Mouse (Mus musculus): Measurements from ENCODE around the gene Slc25a14.

Slc25a14 gene

GRCm38 (mm10) chrX:48623379-48624053 lies at the start of gene Slc25a14:
Gene Slc25a14, plus strand, starts transcription at chrX:48623413.
- peak; percentile 65 for DNase-seq (ENCODE audit: low read depth, low spot score)

GRCm38 (mm10) chrX:48583332-48583731 lies 39.9 kb upstream of the Slc25a14 start:
- DNase-seq (ENCODE audit: low read depth, low spot score): no peak

- DNase-seq (ENCODE audit: low read depth, low spot score): no peak
Measured at GRCm38 (mm10) chrX:48593721-48594098, 29.5 kb upstream of the Slc25a14 start.

GRCm38 (mm10) chrX:48594099-48594760 lies 29.0 kb upstream of the Slc25a14 start, which contains the start of gene Zfp280c:
Gene Zfp280c, minus strand, starts transcription at chrX:48594504.
- peak; percentile 38 for DNase-seq (ENCODE audit: low read depth, low spot score)

- no peak for DNase-seq (ENCODE audit: low read depth, low spot score)
Measured at GRCm38 (mm10) chrX:48596053-48596452, 27.2 kb upstream of the Slc25a14 start.

GRCm38 (mm10) chrX:48596906-48597305 lies 26.3 kb upstream of the Slc25a14 start:
- DNase-seq (ENCODE audit: low read depth, low spot score): no peak

GRCm38 (mm10) chrX:48604872-48605271 lies 18.3 kb upstream of the Slc25a14 start:
- DNase-seq (ENCODE audit: low read depth, low spot score): no peak

- DNase-seq (ENCODE audit: low read depth, low spot score): no peak
Measured at GRCm38 (mm10) chrX:48623049-48623378, 199 bp upstream of the Slc25a14 start.

- DNase-seq (ENCODE audit: low read depth, low spot score): no peak
Measured at GRCm38 (mm10) chrX:48624054-48624420, 824 bp downstream of the Slc25a14 start.

GRCm38 (mm10) chrX:48637032-48637431 lies 13.8 kb downstream of the Slc25a14 start:
- DNase-seq (ENCODE audit: low read depth, low spot score): no peak

- no peak for DNase-seq (ENCODE audit: low read depth, low spot score)
Measured at GRCm38 (mm10) chrX:48644122-48644521, 20.9 kb downstream of the Slc25a14 start.

GRCm38 (mm10) chrX:48666807-48667206 lies 43.6 kb downstream of the Slc25a14 start:
- DNase-seq (ENCODE audit: low read depth, low spot score): no peak

GRCm38 (mm10) chrX:48669588-48669987 lies 46.4 kb downstream of the Slc25a14 start:
- no peak for DNase-seq (ENCODE audit: low read depth, low spot score)

- no peak for DNase-seq (ENCODE audit: low read depth, low spot score)
Measured at GRCm38 (mm10) chrX:48671714-48672113, 48.5 kb downstream of the Slc25a14 start.

- no peak for DNase-seq (ENCODE audit: low read depth, low spot score)
Measured at GRCm38 (mm10) chrX:48674171-48674570, 51.0 kb downstream of the Slc25a14 start, which contains the start of gene Gpr119. Gene Gpr119, minus strand, starts transcription at chrX:48674478.

GRCm38 (mm10) chrX:48683451-48683850 lies 60.2 kb downstream of the Slc25a14 start:
- DNase-seq (ENCODE audit: low read depth, low spot score): no peak

- no peak for DNase-seq (ENCODE audit: low read depth, low spot score)
Measured at GRCm38 (mm10) chrX:48683857-48684256, 60.6 kb downstream of the Slc25a14 start.

GRCm38 (mm10) chrX:48694460-48694859 lies 71.2 kb downstream of the Slc25a14 start:
- peak; percentile 13 for DNase-seq (ENCODE audit: low read depth, low spot score)

- DNase-seq (ENCODE audit: low read depth, low spot score): peak; percentile 84
Measured at GRCm38 (mm10) chrX:48694864-48695371, 71.7 kb downstream of the Slc25a14 start, which contains the start of gene Rbmx2. Gene Rbmx2, plus strand, starts transcription at chrX:48695004.

- DNase-seq (ENCODE audit: low read depth, low spot score): no peak
Measured at GRCm38 (mm10) chrX:48709701-48710100, 86.5 kb downstream of the Slc25a14 start.
